Mouse (Mus musculus) heart, adult 18-20 months (tissue): ENCODE results near the gene D430019H16Rik. TPM values are rescaled to one million over a fixed set of nuclear protein-coding genes. Genes with fewer than 3 reads are reported as not detected.

Experiments
- DNase-seq, 2 experiments: peaks; one replicate each; pipeline ENCODE4 v3.0.0; 2021 to 2022; ENCODE audit warnings: mixed read lengths in 1 of 2
- total RNA-seq, 2 experiments: library from RNA; stranded (reverse); gene quantifications; 2 replicates each; pipeline ENCODE4 v1.2.3; 2021

D430019H16Rik gene
- total RNA-seq, 2 experiments from 2014 or later = 0.10 to 0.28 TPM

- no peak for DNase-seq
Measured at GRCm38 (mm10) chr12:105490227-105490626, 36.6 kb downstream of the D430019H16Rik start.

- DNase-seq = no peak
Measured at GRCm38 (mm10) chr12:105490794-105491193, 37.1 kb downstream of the D430019H16Rik start.

- peak; percentile 20 to 40 for DNase-seq
Measured at GRCm38 (mm10) chr12:105494796-105495195, 41.1 kb downstream of the D430019H16Rik start.

- DNase-seq = peak; percentile 69 to 94
Measured at GRCm38 (mm10) chr12:105497894-105498293, 44.2 kb downstream of the D430019H16Rik start.

- DNase-seq = no peak
Measured at GRCm38 (mm10) chr12:105498423-105498822, 44.8 kb downstream of the D430019H16Rik start.

GRCm38 (mm10) chr12:105498842-105499241, 45.2 kb downstream of the D430019H16Rik start:
- no peak for DNase-seq

GRCm38 (mm10) chr12:105500940-105501339, 47.3 kb downstream of the D430019H16Rik start:
- no peak for DNase-seq

GRCm38 (mm10) chr12:105504736-105505135, 51.1 kb downstream of the D430019H16Rik start:
- DNase-seq = no peak

- DNase-seq = no peak
Measured at GRCm38 (mm10) chr12:105511109-105511508, 57.5 kb downstream of the D430019H16Rik start.

- no peak for DNase-seq
Measured at GRCm38 (mm10) chr12:105511671-105512502, 58.2 kb downstream of the D430019H16Rik start.

- no peak for DNase-seq
Measured at GRCm38 (mm10) chr12:105514111-105514510, 60.5 kb downstream of the D430019H16Rik start.

- peak in 1 of 2 experiments; percentile 47 for DNase-seq
Measured at GRCm38 (mm10) chr12:105517026-105517675, 63.5 kb downstream of the D430019H16Rik start.

- peak in 1 of 2 experiments; percentile 49 for DNase-seq
Measured at GRCm38 (mm10) chr12:105519851-105520250, 66.2 kb downstream of the D430019H16Rik start.

GRCm38 (mm10) chr12:105521170-105521762, 67.6 kb downstream of the D430019H16Rik start:
- no peak for DNase-seq

- peak in 1 of 2 experiments; percentile 39 for DNase-seq
Measured at GRCm38 (mm10) chr12:105523737-105524136, 70.1 kb downstream of the D430019H16Rik start.

GRCm38 (mm10) chr12:105526186-105526585, 72.5 kb downstream of the D430019H16Rik start:
- no peak for DNase-seq

GRCm38 (mm10) chr12:105526829-105527228, 73.2 kb downstream of the D430019H16Rik start:
- peak; percentile 45 to 80 for DNase-seq

- DNase-seq = peak in 1 of 2 experiments; percentile 51
Measured at GRCm38 (mm10) chr12:105529545-105529944, 75.9 kb downstream of the D430019H16Rik start.

GRCm38 (mm10) chr12:105531724-105532371, 78.2 kb downstream of the D430019H16Rik start:
- DNase-seq = no peak

- DNase-seq = no peak
Measured at GRCm38 (mm10) chr12:105534842-105535241, 81.2 kb downstream of the D430019H16Rik start.

GRCm38 (mm10) chr12:105535968-105536760, 82.5 kb downstream of the D430019H16Rik start:
- DNase-seq = no peak
